Mouse (Mus musculus): ENCODE results near the gene Psenen.

Psenen gene

DNA sequence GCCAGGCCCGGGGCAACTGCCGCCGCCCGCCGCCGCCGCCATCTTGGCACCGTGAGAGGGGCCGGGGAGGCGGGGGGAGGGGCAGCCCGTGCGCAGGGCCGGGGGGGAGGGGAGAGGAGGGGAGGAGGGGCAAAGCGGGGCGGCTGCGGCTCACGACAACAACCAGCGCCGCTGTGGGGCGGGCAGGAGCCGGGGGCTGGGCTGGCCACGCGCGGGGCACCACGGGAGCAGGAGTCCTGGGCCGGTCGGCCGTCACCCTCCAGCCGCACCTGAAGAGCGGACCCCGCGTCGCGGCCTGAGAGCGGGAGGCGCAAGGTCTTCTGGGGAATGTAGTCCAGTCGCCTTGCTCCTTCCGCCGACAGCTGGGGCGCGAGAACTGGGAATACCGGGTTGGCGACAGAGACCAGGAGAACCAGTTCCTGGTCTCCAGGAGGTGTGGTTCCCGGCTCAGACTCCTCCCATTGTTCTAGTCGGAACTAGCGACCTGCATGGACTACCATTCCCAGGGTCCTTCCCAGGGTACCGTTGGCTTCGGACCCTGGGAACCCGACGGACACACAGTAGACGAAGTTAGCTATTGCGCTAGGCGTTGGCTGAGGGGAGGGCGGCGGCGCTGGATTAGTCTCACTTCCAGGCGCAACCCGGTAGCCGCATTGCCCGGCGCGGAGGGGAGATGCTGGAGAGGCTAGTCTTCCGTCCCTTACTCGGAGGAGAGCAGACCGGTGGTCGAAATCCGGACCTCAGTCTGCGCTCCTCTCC, 25.4 kb upstream of the Psenen start, which contains the start of gene Kmt2b:
Gene Kmt2b, minus strand, starts transcription at position 51 of the 759 bp plus-strand sequence.
- DNase-seq (ENCODE audit: low spot score in 2 of 2) = peak; percentile 89 to 95

DNA sequence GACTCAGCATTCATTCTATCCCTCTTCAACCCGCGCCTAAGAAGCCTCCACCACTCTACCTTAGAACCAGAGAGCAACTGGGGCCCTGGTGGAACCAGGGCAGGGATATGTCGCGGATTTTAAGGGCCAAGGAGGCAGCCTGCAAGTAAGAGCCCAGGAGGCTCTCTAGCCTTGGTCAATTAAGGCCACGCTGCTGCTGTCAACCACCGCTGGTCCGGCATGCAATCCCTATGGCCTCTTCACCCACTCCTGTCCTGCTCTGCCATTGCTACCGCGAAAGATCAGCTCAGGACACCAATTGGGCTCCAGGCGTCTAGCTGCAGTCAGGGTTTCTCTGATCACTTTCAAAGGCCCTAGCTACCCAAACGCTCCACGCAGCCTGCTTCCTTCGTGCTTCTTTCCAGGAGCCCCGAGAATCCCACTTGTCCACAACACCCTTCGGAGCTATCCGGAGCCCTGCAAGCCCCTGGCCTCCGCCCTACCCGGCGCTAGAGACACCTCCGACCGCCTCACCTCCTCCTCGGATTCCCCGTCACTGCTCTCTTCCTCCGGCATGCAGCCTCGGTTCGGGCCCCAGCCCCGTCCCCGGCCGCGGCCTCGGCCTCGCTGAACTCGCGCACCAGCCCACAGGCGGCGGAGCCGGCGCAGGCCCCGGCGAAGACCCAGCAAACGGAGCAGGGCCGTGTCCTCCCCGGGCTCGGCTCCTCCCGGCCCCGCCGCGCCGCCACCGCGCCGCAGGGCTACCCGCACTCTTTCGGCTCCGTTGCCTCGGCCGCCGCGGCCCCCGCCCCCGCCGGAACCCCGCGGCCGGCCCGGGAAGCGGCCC, 24.6 kb upstream of the Psenen start:
- peak; percentile 71 to 83 for DNase-seq (ENCODE audit: low spot score in 2 of 2)

DNA sequence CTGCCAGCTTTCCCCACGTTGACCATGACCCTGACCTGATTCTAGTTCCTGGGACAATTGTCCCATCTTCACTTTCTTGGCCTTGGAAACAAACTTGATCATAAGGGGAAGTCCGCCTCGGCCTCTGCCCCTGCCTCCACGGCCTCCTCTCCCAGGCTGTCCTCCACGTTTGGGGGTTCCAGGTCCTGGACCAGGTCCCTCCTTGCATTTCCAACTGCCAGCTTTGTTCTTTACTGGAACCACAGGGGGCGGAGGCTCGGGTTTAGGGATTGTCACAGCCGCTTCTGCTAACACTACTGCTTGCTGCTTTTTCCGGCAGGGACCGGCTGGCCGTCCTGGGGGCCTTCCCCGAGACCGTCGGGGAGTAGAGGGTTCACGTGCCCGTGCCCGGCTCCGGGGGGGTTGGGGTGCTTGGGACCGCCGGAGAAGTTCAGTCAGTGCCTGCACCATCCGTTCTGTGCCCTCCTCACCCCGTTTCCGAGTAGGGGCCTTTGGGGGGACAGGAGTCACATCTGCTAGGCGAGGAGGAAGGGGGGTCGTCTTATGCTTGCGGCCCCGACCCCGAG, 23.1 kb upstream of the Psenen start:
- DNase-seq (ENCODE audit: low spot score in 2 of 2) = no peak

DNA sequence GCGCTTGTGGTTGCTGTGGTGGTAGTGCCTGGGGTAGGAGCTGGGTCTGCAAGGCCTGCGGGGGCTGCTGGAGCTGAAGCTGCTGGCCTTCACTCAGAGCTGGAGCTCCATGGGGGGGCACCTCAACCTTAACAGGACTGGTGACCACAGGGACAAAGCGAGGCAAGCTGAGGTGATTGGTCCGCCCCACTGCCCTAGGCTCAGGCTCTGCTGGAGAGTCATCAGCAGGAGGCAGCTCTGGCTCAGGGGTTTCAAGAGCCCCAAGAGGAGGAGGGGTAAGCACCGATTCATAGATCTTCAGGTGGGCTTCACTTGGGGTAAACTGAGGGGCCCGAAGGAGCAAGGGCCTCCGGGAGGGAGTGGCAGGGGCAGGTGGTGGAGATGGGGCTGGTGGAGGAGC, 21.7 kb upstream of the Psenen start:
- DNase-seq (ENCODE audit: low spot score in 2 of 2) = no peak

DNA sequence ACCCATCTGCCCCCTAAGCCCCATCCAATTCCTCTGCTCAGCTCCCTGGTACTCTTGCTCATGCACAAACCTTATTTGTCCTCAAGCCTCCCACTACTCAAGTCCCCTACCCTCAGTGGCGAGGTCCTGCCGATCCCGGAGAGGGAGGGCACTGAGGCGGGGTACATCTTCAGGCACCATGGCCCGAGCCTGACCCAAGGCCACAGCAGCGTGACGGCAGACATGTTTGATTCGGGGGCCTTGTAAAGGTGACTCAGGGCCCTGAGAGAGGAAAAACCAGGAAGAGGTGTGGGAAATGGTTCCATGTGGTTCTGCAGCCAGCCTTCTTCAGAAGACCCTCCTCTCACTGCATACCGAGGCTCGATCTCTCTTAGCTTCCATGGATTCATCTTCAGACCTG, 20.9 kb upstream of the Psenen start:
- DNase-seq (ENCODE audit: low spot score in 2 of 2) = no peak

DNA sequence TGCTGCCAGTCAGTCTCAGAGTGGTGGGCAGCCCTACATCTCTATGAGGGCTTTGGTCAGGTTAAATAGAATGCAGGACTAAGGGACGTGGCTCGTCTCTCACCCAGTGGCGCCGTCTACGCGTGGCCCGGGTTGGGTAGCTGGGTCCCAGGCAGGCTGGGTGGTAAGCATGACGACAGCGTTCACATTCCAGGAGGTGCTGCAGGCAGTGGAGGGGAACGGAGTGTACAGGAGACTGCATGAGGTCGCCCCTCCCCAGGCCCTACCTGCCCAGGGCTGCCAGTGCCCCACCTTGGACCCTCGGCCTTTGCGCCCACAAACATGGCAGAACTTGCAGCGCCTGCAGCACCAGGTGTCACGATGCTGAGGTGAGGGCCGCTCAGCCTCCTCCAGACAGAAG, 18.1 kb upstream of the Psenen start:
- DNase-seq (ENCODE audit: low spot score in 2 of 2) = no peak

DNA sequence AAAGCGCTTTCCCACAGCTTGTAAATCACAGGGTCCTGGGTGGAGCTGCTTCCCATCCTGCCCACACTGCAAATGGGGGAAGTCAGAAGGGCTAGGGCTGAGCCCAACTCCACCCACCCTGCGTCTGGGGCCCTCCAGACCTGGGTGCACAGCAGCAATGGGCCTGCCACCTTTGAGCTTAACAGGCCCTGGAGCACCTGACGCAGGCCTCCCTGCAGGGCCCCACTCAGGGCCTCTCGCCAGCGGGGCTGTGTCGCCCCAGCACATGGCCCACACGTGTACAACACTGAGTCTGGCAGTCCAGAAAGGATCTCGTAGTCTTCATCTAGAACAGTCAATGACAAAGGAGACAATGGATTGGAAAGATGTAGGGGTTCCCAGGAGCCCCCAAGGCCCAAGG, 16.5 kb upstream of the Psenen start:
- DNase-seq (ENCODE audit: low spot score in 2 of 2) = no peak

DNA sequence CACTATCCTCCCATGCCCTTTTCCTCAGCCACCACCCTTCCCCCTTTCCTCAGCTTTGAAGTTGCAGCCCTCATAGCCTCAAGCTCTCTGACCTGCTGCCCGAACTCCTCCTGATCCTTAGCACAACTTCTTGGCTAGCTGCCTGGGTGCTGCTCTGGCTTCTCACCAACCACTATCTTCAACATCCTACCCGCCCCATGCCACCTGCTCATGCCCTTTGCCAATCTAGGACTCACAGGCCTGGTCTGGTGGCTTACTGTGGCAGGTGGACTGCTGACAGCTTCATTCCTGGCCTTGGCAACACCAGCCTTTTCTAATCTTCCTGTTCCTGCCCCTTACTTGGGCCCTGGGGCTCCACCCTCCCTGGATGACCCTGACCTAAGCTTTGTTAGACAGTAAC, 9.5 kb upstream of the Psenen start:
- DNase-seq (ENCODE audit: low spot score in 2 of 2) = peak in 1 of 2 experiments; percentile 82

DNA sequence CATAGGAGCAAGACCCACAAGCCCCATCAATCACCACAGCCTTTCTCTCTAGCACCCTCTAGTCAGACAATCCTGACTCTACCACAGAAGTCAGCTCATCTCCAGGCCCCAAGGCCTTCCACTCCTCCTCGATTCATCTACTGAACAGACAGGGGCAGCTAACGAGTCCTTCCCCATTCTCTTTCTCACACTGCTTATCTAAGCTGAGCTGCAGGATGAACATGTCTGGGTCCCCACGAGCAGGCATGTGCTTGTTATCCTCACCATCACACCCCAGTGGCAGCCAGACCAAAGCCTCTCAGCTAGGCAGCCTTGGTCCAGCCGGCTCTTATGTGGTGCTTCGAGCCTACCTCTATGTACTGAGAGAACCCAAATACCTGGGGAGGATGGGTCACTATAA, 9.0 kb upstream of the Psenen start:
- DNase-seq (ENCODE audit: low spot score in 2 of 2) = no peak

DNA sequence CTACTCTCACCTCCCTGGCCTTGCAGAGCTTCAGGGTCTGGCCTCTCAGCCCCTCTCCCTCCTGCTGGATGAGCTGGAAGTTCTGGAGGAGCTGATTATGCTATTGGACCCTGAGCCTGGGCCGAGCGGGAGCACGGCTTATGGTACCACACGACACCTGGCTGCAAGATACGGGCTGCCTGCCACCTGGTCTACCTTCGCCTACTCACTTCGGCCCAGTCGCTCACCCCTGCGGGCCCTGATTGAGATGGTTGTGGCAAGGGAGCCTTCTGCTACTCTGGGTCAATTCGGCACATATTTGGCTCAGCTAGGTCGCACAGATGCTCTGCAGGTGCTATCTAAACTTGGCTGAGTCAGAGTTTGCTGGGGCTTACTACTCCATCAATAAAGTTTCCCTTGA, 4.1 kb upstream of the Psenen start:
- DNase-seq (ENCODE audit: low spot score in 2 of 2) = no peak

DNA sequence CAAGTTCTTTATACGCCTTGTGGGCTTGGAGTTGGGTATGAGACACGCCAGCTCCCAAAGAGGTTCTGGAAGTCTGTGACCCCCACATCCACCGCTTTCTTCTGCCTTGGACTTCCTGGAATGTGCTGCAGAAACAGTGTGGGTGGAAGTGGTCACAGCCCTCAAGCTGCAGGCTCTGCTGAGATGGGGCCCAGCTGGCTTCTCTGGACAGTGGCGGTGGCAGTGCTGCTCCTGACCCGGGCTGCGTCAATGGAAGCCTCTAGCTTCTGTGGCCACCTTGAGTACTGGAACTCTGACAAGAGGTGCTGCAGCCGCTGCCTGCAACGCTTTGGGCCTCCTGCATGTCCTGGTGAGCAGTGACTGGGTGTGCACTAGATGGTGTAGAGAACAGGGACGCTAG, 2.6 kb upstream of the Psenen start:
- DNase-seq (ENCODE audit: low spot score in 2 of 2) = no peak

DNA sequence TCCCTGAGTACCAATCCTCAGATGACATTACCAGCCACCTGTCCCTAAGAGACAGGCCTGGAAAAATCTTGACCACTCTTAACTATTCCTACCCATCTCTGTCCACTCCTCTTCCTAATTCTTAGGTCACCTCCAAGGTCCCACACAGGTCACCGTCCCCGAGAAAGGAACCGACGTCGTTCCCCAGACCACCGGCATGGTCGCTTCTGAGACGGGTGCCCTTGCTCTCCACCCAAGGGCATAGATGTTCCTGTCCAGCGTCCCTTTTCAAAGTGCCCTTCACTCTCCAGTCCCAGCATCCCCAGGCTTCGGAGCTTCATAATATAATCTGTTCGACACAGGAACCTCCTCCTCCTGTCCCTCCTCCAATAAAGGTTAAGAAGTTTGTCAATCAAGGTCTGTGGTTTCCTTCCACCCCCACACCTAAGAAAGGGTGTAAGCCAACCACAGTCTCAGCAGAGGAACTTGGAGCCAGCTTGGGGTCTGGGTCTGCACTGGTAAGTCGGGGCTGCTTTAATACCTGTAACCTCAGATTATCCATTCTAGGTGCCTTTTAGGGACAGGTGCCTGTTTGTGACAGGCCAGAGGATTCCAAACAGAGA, 1.6 kb upstream of the Psenen start, which contains the start of gene Igflr1:
Gene Igflr1, plus strand, starts transcription at position 458 of the 602 bp plus-strand sequence.
- no peak for DNase-seq (ENCODE audit: low spot score in 2 of 2)

DNA sequence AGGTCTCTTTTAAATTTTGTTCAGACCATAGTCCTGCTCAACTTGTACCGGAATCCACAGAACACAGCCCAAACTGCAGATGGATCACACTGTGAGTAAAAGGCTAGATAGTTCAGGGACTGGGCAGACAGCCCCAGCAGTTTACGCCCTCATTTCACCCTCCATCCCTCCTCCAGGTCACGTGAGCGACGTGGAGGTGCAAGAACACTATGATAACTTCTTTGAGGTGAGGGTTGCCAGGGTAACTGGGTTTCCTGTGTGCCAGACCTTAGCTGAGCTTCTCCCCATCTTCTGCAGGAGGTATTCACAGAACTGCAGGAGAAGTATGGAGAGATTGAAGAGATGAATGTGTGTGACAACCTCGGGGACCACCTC, 466 bp upstream of the Psenen start:
- peak in 1 of 2 experiments; percentile 43 for DNase-seq (ENCODE audit: low spot score in 2 of 2)

DNA sequence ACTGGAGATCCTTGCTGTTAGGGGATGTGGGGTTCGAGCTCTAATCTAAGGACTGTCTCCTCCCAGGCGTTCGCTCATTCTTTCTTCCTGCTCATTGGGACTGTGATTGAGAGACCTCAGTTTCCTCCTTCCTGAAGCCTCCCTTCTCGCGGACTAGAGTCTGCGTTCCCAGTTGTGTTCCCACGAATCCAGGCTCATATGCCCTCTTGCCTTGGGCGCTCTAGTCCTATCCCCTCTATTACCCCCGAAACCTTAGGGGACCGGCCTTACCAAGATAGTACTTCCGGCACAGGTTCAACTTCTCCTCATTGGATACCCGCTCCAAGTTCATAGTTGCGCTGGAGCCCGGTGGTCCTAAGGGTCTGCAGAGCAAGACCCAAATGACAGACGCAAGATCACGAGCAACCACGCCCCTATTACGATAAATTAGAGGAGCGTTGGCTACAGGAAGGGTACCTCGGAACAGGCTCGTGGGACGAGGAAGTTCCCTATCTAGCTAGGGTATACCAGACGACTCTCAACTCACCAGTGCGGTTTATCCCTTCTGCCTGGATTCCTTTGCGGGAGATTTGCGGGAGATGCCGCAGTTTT, 806 bp downstream of the Psenen start:
- DNase-seq (ENCODE audit: low spot score in 2 of 2) = no peak

DNA sequence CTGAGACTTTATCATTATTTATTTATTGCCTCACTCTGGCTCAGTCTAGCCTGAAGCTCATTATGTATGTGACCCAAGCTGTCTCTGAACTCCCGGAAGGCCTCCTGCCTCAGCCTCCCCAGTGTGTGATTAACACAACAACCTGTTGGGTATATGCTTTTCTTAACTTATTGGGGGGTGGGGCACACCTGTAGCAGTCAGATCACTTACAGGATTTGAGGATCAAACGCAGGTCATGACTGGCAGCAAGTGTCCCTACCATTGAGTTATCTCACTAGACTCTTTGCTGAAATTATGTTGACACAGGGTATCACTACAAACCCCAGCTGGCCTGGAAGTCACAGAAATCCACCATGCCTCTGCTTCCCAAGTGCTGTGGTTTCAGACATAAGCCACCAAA, 3.1 kb downstream of the Psenen start:
- DNase-seq (ENCODE audit: low spot score in 2 of 2) = no peak

DNA sequence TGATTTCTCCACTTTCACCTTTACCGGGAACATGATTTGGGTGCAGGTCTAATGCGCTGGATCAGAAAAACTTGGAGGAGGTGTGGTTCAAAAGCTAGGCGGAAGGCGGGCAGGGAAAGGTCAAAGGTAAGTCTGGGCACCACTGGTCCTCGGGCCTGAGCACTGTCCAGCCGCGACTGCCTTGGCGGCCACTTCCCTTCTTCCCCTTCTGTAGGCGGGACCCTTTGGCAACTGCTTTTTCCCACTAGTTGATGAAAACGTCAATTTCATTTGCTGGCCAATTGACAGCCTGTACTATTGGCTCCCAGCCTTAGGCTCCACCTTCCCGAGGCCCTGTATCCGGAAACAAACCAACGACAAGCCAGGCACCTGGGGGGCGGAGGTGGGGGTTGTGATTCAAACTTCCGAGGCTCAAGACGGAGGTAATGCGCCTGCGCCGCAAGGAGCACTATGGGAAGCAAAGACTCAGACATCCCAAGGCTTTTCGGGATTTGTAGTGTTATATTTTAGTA, 3.9 kb downstream of the Psenen start, which contains the start of gene Lin37:
Gene Lin37, minus strand, starts transcription at position 396 of the 512 bp plus-strand sequence.
- DNase-seq (ENCODE audit: low spot score in 2 of 2) = peak; percentile 76 to 93

DNA sequence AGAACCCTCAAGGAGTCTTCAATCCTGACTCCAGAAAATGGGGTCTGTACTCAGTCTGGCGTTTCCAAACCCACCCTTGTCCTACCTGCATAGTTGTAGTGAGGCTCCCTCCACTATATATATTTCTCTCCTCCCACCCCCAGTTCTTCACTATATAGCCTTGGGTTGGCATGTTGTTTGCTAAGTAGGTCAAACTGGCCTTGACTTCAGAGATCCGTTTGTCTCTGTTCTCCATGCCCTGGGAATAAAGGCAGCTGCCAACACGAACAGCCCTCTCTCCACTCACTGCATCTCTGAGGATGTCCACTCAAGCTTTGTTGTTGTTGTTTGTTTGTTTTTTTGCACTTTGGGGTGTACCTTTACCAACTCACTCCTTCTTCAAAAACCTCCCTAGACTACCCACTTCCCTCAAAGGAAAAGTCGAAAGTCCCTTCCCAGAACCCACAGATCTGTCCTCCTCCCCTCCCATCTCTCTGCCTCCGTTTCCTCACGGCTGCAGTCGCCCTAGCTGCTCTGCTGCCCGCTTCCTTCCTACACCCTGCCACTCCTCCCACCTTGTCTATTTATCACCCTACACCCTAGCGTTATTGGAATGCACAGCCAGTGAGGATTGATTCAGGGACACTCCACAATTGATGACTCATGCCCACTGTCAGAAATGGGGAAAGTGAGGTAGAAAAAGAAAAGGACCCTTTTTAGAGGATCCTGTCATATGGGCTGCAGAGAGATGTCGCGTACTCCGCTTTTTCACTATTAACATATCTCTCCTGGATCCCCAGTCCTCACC, 4.6 kb downstream of the Psenen start:
- DNase-seq (ENCODE audit: low spot score in 2 of 2) = no peak

DNA sequence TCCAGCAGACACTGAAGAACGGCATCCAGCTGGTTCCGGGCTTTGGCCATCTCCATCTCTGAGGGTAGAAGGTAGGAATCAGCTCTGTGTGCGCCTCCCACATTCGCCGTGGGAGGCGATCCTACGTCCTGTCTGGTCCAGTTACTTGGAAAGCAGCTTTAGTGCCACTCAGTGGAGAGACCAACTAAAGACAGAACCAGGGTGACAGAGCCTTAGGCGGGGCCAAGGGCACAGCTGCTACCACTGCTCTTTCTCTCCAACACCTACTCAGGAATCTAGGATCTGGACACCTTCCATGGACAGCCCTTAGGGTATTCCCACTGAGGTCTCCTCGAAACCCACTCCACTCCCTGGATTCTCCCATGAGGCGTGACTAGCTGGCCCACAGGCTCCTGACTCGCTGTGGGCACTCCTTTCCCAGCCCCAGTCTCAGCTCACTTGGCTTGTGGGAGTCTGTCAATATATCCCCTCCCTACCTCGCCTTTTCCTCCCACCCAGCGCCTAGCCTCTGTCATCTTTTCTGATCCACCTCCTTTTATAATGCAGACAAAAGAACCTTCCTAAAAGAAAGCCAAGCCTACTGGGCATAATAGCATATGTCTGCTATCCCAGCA, 5.4 kb downstream of the Psenen start:
- no peak for DNase-seq (ENCODE audit: low spot score in 2 of 2)

DNA sequence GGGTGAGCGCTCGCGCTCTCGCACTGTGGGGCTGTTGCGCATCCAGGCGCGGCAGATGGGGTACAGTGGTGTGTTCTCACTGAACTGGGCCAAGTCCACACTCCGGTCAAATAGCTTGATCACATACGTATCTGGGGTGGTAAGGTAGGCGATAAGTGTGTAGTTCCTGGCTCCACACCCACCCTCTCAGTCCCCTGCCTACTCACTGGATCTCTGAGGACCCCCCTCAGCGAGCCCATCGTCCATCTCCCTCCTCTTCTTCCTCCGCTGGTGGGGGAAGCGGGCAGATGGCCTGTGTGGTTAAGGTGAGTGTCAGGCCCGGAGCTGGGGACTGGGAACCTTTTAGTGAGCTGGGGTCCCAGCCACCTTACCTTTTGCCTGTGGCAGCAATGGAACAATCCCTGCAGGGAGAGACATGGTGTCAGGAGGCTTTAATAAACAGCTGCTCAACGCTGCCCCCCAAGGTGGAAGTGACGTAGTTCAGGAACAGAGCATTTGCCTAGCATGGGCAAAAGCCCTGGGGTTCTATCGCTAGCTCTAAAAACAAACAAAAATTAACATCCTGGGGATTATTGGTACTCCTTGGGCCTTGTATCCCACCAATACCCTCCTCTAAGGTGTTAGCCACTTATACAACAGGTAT, 6.4 kb downstream of the Psenen start:
- DNase-seq (ENCODE audit: low spot score in 2 of 2) = peak in 1 of 2 experiments; percentile 72

Measured in spleen, postnatal 10 days (tissue).